Mouse (Mus musculus) liver, adult 2 months (tissue): ENCODE data around the gene Ano6.

ENCODE experiments used
- CTCF ChIP-seq: fragments of 200-500 bp; IDR thresholded peaks from 2 replicates; pipeline ENCODE4 v1.5.1; 2011; ENCODE audit warnings: low read depth, low read length, control low read depth
- POLR2A ChIP-seq: fragments of 200-500 bp; IDR thresholded peaks from 2 replicates; pipeline ENCODE4 v1.6.1; 2011; ENCODE audit warnings: low read length, control low read depth; ENCODE audit not compliant: insufficient read depth; ENCODE audit errors: extremely low read depth

DNA sequence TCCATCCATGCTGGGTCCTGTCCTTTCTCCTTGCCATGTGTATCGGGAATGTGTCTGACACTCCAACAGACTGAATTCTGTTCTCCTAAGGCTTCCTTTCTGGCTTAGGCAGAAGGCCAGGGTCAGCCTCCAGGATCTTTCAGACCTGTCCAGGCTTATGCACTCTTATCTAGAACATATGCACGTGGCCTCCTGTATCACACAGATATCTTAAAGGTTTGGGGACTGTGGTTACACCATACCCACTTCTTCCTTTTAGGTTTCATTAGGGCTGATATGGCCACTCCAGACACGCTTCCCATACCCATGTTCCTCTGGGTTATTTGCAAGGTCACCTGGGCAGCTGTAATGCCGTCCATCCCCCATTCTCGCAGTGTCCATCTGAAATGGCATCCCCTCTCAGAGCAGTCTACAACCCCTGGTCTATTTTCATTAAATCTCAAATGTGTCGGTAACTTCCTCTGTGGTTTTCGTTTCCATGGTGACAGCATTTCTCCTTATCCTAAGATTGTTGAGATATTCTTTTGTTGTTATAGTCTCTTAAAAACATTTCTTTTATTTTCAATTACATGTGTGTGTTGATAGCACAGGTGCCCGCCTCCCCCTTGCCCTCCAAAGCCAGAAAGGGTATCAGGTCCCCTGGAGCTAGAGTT lies 134.8 kb downstream of the Ano6 start:
- TF ChIP-seq POLR2A = no peak
- TF ChIP-seq CTCF = no peak
